Mouse (Mus musculus) liver, embryonic 11.5 days (tissue): ENCODE results near the gene Ptch2. TPM values are rescaled to one million over a fixed set of nuclear protein-coding genes. Genes with fewer than 3 reads are reported as not detected.

Experiments used
- ATAC-seq: fragments of 200-750 bp; cut with Nextera tagmentation; replicated peaks from 2 replicates; pipeline ENCODE4 v1.8.0; 2017; ENCODE audit warnings: moderate number of reproducible peaks, mild to moderate bottlenecking, moderate TSS enrichment, moderate library complexity; ENCODE audit not compliant: low FRiP score
- DNase-seq: peaks from one replicate; pipeline ENCODE4 v3.0.0-alpha.2; 2017; ENCODE audit warnings: low spot score
- H3K27ac ChIP-seq: fragments of 300-500 bp; sonication (generic); 2 replicates; pipeline ENCODE4 v1.5.1; 2014; ENCODE audit warnings: mild to moderate bottlenecking, low read depth, low read length, control low read depth
- H3K27me3 ChIP-seq: fragments of 300-500 bp; sonication (generic); replicated peaks from 2 replicates; pipeline ENCODE4 v1.6.1; 2014; ENCODE audit warnings: low read length, mixed read lengths; ENCODE audit not compliant: control insufficient read depth, insufficient read depth
- H3K36me3 ChIP-seq: fragments of 300-500 bp; sonication (generic); 2 replicates; pipeline ENCODE4 v1.6.1; 2014; ENCODE audit warnings: mild to moderate bottlenecking, low read length, moderate library complexity, mixed read lengths; ENCODE audit not compliant: control insufficient read depth, insufficient read depth
- H3K4me1 ChIP-seq: fragments of 300-500 bp; sonication (generic); replicated peaks from 2 replicates; pipeline ENCODE4 v1.6.1; 2014; ENCODE audit warnings: low read length, mixed read lengths; ENCODE audit not compliant: control insufficient read depth, insufficient read depth
- H3K4me2 ChIP-seq: fragments of 300-500 bp; sonication (generic); 2 replicates; pipeline ENCODE4 v1.6.1; 2014; ENCODE audit warnings: mild to moderate bottlenecking, control low read depth, moderate library complexity
- H3K4me3 ChIP-seq: fragments of 300-500 bp; sonication (generic); 2 replicates; pipeline ENCODE4 v1.5.1; 2014; ENCODE audit warnings: low read depth, low read length, control low read depth
- H3K9ac ChIP-seq: fragments of 300-500 bp; sonication (generic); 2 replicates; pipeline ENCODE4 v1.6.1; 2014; ENCODE audit warnings: low read depth, low read length, control low read depth
- H3K9me3 ChIP-seq: fragments of 300-500 bp; sonication (generic); 2 replicates; pipeline ENCODE4 v1.6.1; 2016; ENCODE audit warnings: low read length, inconsistent platforms, mixed read lengths; ENCODE audit not compliant: control insufficient read depth
- WGBS: fragments of 180-500 bp; shearing (Covaris S2); extraction: QIAGEN DNeasy Blood & Tissue Kit; methylation state at CpG from one replicate; pipeline ENCODE4 v1.1.7; 2014; 5-methylcytosine and 5-hydroxymethylcytosine counted together
- polyA plus RNA-seq: library from polyadenylated mRNA; unstranded; fragments of >200 nt; fragmentation: Nextera tagmentation; extraction: Ambion mirVana; gene quantifications from 2 replicates; pipeline ENCODE4 v1.2.1, GENCODE M21; 2014

The Ptch2 gene
- polyA plus RNA-seq, 1 experiment from 2014 or later: 1.8 TPM

GRCm38 (mm10) chr4:117109330-117109729 is 13.5 kb downstream of the Ptch2 start:
- no peaks in the 10 kb centered on the region for H3K9me3 ChIP-seq
- ATAC-seq: no peak
- no peak overlapping the region for H3K27ac ChIP-seq
- H3K4me2 ChIP-seq: no peak overlapping the region
- no peaks in the 10 kb centered on the region for H3K4me1 ChIP-seq
- WGBS: 90% methylated on average over 25 of the region's 25 CpGs
- no peaks in the 10 kb centered on the region; the same call in 1 of the 2 replicates for H3K36me3 ChIP-seq
- H3K27me3 ChIP-seq: no peaks in the 10 kb centered on the region
- DNase-seq: no peak
- H3K4me3 ChIP-seq: no peak overlapping the region
- H3K9ac ChIP-seq: no peak overlapping the region

GRCm38 (mm10) chr4:117110249-117110648 is 14.4 kb downstream of the Ptch2 start:
- 88% methylated on average over 13 of the region's 13 CpGs for WGBS

GRCm38 (mm10) chr4:117110985-117111384 is 15.1 kb downstream of the Ptch2 start:
- 82% methylated on average over 11 of the region's 11 CpGs for WGBS
- ATAC-seq: no peak
- no peaks in the 10 kb centered on the region; the same call in 1 of the 2 replicates for H3K36me3 ChIP-seq

More at GRCm38 (mm10) chr4:117110249-117110648, 14.4 kb downstream of the Ptch2 start:
- H3K4me3 ChIP-seq: no peak overlapping the region
- H3K9ac ChIP-seq: no peak overlapping the region
- H3K4me2 ChIP-seq: no peak overlapping the region
- H3K36me3 ChIP-seq: no peaks in the 10 kb centered on the region; the same call in 1 of the 2 replicates
- no peak overlapping the region for H3K27ac ChIP-seq
- H3K4me1 ChIP-seq: no peaks in the 10 kb centered on the region
- H3K9me3 ChIP-seq: no peaks in the 10 kb centered on the region
- H3K27me3 ChIP-seq: no peaks in the 10 kb centered on the region
- no peak for ATAC-seq
- no peak for DNase-seq

GRCm38 (mm10) chr4:117113237-117113636 is 17.4 kb downstream of the Ptch2 start:
- no peaks in the 10 kb centered on the region; the same call in 1 of the 2 replicates for H3K36me3 ChIP-seq
- H3K4me2 ChIP-seq: no peak overlapping the region
- H3K9ac ChIP-seq: no peak overlapping the region

More at GRCm38 (mm10) chr4:117110985-117111384, 15.1 kb downstream of the Ptch2 start:
- Histone ChIP-seq H3K9ac (no peak overlapping the region), H3K4me1 (no peaks in the 10 kb centered on the region), H3K27ac (no peak overlapping the region), H3K27me3 (no peaks in the 10 kb centered on the region), H3K4me2 (no peak overlapping the region), H3K4me3 (no peak overlapping the region), H3K9me3 (no peaks in the 10 kb centered on the region)
- no peak for DNase-seq

GRCm38 (mm10) chr4:117115592-117115991 is 19.7 kb downstream of the Ptch2 start:
- H3K36me3 ChIP-seq: no peaks in the 10 kb centered on the region
- no peaks in the 10 kb centered on the region for H3K9me3 ChIP-seq
- H3K9ac ChIP-seq: no peak overlapping the region
- H3K27ac ChIP-seq: no peak overlapping the region
- H3K4me2 ChIP-seq: no peak overlapping the region
- H3K27me3 ChIP-seq: no peaks in the 10 kb centered on the region
- WGBS: 85% methylated on average over 5 of the region's 5 CpGs
- DNase-seq (no peak), ATAC-seq (no peak)
- no peak overlapping the region for H3K4me3 ChIP-seq
- peaks cover 4% of the 10 kb centered on the region for H3K4me1 ChIP-seq

More at GRCm38 (mm10) chr4:117113237-117113636, 17.4 kb downstream of the Ptch2 start:
- Histone ChIP-seq H3K4me3 (no peak overlapping the region), H3K27me3 (no peaks in the 10 kb centered on the region), H3K27ac (no peak overlapping the region), H3K9me3 (no peaks in the 10 kb centered on the region), H3K4me1 (no peaks in the 10 kb centered on the region)
- 81% methylated on average over 1 of the region's 1 CpGs for WGBS
- no peak for DNase-seq
- no peak for ATAC-seq

GRCm38 (mm10) chr4:117117931-117118330 is 22.1 kb downstream of the Ptch2 start:
- Histone ChIP-seq H3K27me3 (no peaks in the 10 kb centered on the region), H3K4me1 (peaks cover 9% of the 10 kb centered on the region), H3K4me3 (no peak overlapping the region), H3K36me3 (no peaks in the 10 kb centered on the region), H3K9me3 (no peaks in the 10 kb centered on the region), H3K27ac (no peak overlapping the region), H3K4me2 (no peak overlapping the region), H3K9ac (no peak overlapping the region)
- DNase-seq: no peak
- 91% methylated on average over 7 of the region's 7 CpGs for WGBS
- no peak for ATAC-seq

- Histone ChIP-seq H3K27ac (peak overlapping the region; percentile 86), H3K9ac (peak overlapping the region; percentile 73), H3K9me3 (no peaks in the 10 kb centered on the region), H3K4me3 (peak overlapping the region; percentile 70), H3K27me3 (no peaks in the 10 kb centered on the region), H3K4me2 (peak overlapping the region; percentile 99), H3K36me3 (no peaks in the 10 kb centered on the region), H3K4me1 (peaks cover 17% of the 10 kb centered on the region)
- ATAC-seq (no peak), DNase-seq (no peak)
- WGBS: 79% methylated on average over 5 of the region's 5 CpGs
Measured at GRCm38 (mm10) chr4:117119636-117120035, 23.8 kb downstream of the Ptch2 start.

- WGBS: 6% methylated on average over 10 of the region's 10 CpGs
- Histone ChIP-seq H3K9ac (peak overlapping the region; percentile 73), H3K4me3 (peak overlapping the region; percentile 70), H3K27me3 (no peaks in the 10 kb centered on the region), H3K27ac (peak overlapping the region; percentile 86), H3K4me1 (peaks cover 21% of the 10 kb centered on the region), H3K9me3 (no peaks in the 10 kb centered on the region), H3K4me2 (peak overlapping the region; percentile 99), H3K36me3 (no peaks in the 10 kb centered on the region)
- ATAC-seq: no peak; the same call in 1 of the 2 replicates
- no peak for DNase-seq
Measured at GRCm38 (mm10) chr4:117120052-117120444, 24.2 kb downstream of the Ptch2 start.
